Mouse (Mus musculus): ENCODE measurements at regions not wholly inside any gene's neighbourhood (a gene's known extent, or its start where the extent isn't known, plus 50 kb on each side); places are given as distances from the start of the nearest gene placed in this dataset.

GRCm38 (mm10) chr12:110214833-110215232, 64.0 kb upstream of the Dio3 start:
- Histone ChIP-seq H3K4me1 (ENCODE audit: control insufficient read depth, insufficient read depth, low read length) (no peaks in the 10 kb centered on the region), H3K27ac (ENCODE audit: control insufficient read depth, insufficient read depth, low read depth, low read length) (no peak overlapping the region), H3K4me3 (ENCODE audit: control insufficient read depth, low read depth, low read length) (no peak overlapping the region), H3K27me3 (ENCODE audit: control insufficient read depth, insufficient read depth, low read length) (no peaks in the 10 kb centered on the region), H3K36me3 (ENCODE audit: control insufficient read depth, insufficient read depth, low read length) (no peaks in the 10 kb centered on the region)
- TF ChIP-seq CTCF (IDR thresholded peaks at IDR 0.05; ENCODE audit: control insufficient read depth, insufficient read depth, insufficient replicate concordance, low read depth, low read length) (no peak), POLR2A (IDR thresholded peaks at IDR 0.05; ENCODE audit: control insufficient read depth, low read depth, low read length) (no peak)

DNA sequence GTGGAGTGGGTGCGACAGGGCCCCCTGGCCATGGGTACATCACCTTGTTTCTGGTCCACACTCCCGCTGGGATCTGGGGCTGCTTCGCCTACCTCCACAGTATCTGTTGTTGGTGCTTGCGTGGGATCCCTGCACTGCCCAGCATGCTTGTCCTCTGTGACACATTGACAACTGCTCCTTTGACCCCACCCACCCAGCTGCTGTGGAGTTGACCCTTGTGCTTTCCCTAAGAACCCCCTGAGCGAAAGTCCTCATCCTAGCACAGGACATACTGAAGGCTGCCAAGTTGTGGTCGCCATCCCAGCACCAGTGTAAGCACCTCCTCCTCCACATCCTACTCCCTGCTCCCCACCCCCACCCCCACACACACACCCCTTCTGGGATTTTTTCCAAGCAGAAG, 63.6 kb upstream of the Dio3 start:
- Histone ChIP-seq H3K4me1 (ENCODE audit: control insufficient read depth, insufficient read depth, low read length) (no peaks in the 10 kb centered on the region), H3K27me3 (ENCODE audit: control insufficient read depth, insufficient read depth, low read length) (no peaks in the 10 kb centered on the region), H3K4me3 (ENCODE audit: control insufficient read depth, low read depth, low read length) (no peak overlapping the region), H3K36me3 (ENCODE audit: control insufficient read depth, insufficient read depth, low read length) (no peaks in the 10 kb centered on the region), H3K27ac (ENCODE audit: control insufficient read depth, insufficient read depth, low read depth, low read length) (no peak overlapping the region)
- TF ChIP-seq POLR2A (IDR thresholded peaks at IDR 0.05; ENCODE audit: control insufficient read depth, low read depth, low read length) = no peak
- TF ChIP-seq CTCF (IDR thresholded peaks at IDR 0.05; ENCODE audit: control insufficient read depth, insufficient read depth, insufficient replicate concordance, low read depth, low read length) = no peak

DNA sequence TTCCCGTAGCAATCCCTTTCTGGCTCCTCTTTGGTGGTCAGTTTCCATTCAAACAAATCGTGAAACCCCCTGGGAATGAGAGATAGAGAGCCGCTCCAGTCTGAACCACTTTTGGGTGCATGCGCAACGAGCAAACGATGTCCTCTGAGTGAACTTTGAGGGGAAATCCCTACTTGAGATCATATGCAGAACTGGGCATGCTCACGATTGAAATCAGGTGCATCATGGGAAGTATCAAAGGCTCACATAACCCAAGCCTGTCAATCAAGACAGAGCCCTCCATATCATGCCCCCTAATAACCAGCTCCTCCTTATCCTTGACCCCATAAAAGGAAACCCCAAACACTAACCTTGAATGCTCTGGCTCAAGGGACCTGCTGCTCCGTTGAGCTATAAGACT, 59.1 kb upstream of the Dio3 start:
- TF ChIP-seq POLR2A (IDR thresholded peaks at IDR 0.05; ENCODE audit: control insufficient read depth, low read depth, low read length) (no peak), CTCF (IDR thresholded peaks at IDR 0.05; ENCODE audit: control insufficient read depth, insufficient read depth, insufficient replicate concordance, low read depth, low read length) (no peak)
- Histone ChIP-seq H3K4me3 (ENCODE audit: control insufficient read depth, low read depth, low read length) (no peak overlapping the region), H3K27ac (ENCODE audit: control insufficient read depth, insufficient read depth, low read depth, low read length) (no peak overlapping the region), H3K27me3 (ENCODE audit: control insufficient read depth, insufficient read depth, low read length) (no peaks in the 10 kb centered on the region), H3K36me3 (ENCODE audit: control insufficient read depth, insufficient read depth, low read length) (no peaks in the 10 kb centered on the region), H3K4me1 (ENCODE audit: control insufficient read depth, insufficient read depth, low read length) (no peaks in the 10 kb centered on the region)

DNA sequence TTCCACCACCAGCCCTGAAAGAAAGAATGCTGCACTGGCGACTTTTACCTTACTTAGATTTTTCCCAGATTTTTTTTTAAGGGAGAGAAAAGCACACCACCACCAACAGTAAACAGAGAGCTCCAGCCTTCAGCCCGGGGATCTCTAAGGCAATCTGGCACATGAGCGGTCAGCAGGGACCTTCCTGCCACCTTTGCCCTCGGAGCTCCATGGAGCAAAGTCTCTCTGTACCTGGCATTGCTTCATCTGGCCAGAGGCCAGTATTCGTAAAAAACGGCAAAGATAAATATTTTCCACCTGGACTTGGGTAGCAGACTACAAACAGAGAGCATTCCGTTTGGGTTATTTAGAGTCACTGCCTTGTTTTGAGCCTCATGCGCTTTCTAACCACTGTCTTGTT, 58.4 kb upstream of the Dio3 start:
- Histone ChIP-seq H3K4me1 (ENCODE audit: control insufficient read depth, insufficient read depth, low read length) (no peaks in the 10 kb centered on the region), H3K36me3 (ENCODE audit: control insufficient read depth, insufficient read depth, low read length) (no peaks in the 10 kb centered on the region), H3K27ac (ENCODE audit: control insufficient read depth, insufficient read depth, low read depth, low read length) (peak overlapping the region; percentile 12; the same call in 1 of the 2 replicates), H3K27me3 (ENCODE audit: control insufficient read depth, insufficient read depth, low read length) (no peaks in the 10 kb centered on the region), H3K4me3 (ENCODE audit: control insufficient read depth, low read depth, low read length) (no peak overlapping the region)
- TF ChIP-seq POLR2A (IDR thresholded peaks at IDR 0.05; ENCODE audit: control insufficient read depth, low read depth, low read length) (no peak), CTCF (IDR thresholded peaks at IDR 0.05; ENCODE audit: control insufficient read depth, insufficient read depth, insufficient replicate concordance, low read depth, low read length) (no peak)

- Histone ChIP-seq H3K36me3 (ENCODE audit: control insufficient read depth, insufficient read depth, low read length) (no peaks in the 10 kb centered on the region), H3K4me3 (ENCODE audit: control insufficient read depth, low read depth, low read length) (no peak overlapping the region)
- no peak for TF ChIP-seq CTCF (IDR thresholded peaks at IDR 0.05; ENCODE audit: control insufficient read depth, insufficient read depth, insufficient replicate concordance, low read depth, low read length)
- TF ChIP-seq POLR2A (IDR thresholded peaks at IDR 0.05; ENCODE audit: control insufficient read depth, low read depth, low read length) = no peak
Measured at GRCm38 (mm10) chr12:110221184-110221583, 57.7 kb upstream of the Dio3 start.

DNA sequence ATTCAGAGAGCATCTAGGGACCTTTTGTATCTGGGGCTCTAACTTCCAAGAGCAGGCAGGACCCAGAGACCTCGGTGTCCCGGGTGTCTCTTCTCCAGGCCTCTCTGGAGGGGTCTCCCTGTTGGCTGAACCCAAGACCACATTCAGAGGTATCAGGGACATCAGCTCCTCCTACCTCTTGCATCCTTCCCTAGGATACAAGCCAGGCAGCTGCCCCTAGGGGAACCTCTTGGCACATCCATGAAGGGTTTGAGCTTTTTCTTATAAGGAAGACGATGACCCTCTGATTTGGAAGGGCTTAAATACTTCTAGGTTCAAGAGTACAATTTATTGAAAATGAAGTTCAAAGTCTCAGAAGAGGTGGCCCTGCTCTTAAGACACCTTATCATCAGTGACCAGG, 57.2 kb upstream of the Dio3 start:
- no peak overlapping the region for H3K4me3 ChIP-seq (ENCODE audit: control insufficient read depth, low read depth, low read length)
- no peaks in the 10 kb centered on the region for H3K36me3 ChIP-seq (ENCODE audit: control insufficient read depth, insufficient read depth, low read length)
- no peak overlapping the region for H3K27ac ChIP-seq (ENCODE audit: control insufficient read depth, insufficient read depth, low read depth, low read length)
- no peaks in the 10 kb centered on the region for H3K4me1 ChIP-seq (ENCODE audit: control insufficient read depth, insufficient read depth, low read length)
- H3K27me3 ChIP-seq (ENCODE audit: control insufficient read depth, insufficient read depth, low read length) = no peaks in the 10 kb centered on the region
- TF ChIP-seq POLR2A (IDR thresholded peaks at IDR 0.05; ENCODE audit: control insufficient read depth, low read depth, low read length) (no peak), CTCF (IDR thresholded peaks at IDR 0.05; ENCODE audit: control insufficient read depth, insufficient read depth, insufficient replicate concordance, low read depth, low read length) (no peak)

More at GRCm38 (mm10) chr12:110221184-110221583, 57.7 kb upstream of the Dio3 start:
- Histone ChIP-seq H3K27ac (ENCODE audit: control insufficient read depth, insufficient read depth, low read depth, low read length) (no peak overlapping the region), H3K27me3 (ENCODE audit: control insufficient read depth, insufficient read depth, low read length) (no peaks in the 10 kb centered on the region), H3K4me1 (ENCODE audit: control insufficient read depth, insufficient read depth, low read length) (no peaks in the 10 kb centered on the region)

DNA sequence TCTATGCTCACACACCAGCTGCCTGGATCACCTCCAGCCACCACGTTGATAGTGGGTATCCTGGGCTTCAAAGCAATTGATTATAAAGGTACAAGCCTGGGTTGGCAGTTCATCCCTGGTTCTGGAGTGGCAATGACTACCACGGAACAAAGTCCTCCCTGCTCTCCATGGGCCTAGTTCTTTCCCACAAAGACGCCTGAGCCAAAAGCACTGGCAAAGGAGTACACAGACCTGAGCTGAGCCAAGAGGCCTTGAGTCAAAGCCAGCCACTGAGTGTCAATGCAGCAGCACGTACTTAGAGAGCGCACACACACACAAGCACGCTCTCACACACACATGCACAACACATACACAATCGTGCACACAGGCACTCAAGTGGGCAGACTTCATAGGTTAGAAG, 54.6 kb upstream of the Dio3 start:
- Histone ChIP-seq H3K4me1 (ENCODE audit: control insufficient read depth, insufficient read depth, low read length) (no peaks in the 10 kb centered on the region), H3K27me3 (ENCODE audit: control insufficient read depth, insufficient read depth, low read length) (no peaks in the 10 kb centered on the region), H3K27ac (ENCODE audit: control insufficient read depth, insufficient read depth, low read depth, low read length) (no peak overlapping the region), H3K4me3 (ENCODE audit: control insufficient read depth, low read depth, low read length) (no peak overlapping the region), H3K36me3 (ENCODE audit: control insufficient read depth, insufficient read depth, low read length) (no peaks in the 10 kb centered on the region)
- no peak for TF ChIP-seq CTCF (IDR thresholded peaks at IDR 0.05; ENCODE audit: control insufficient read depth, insufficient read depth, insufficient replicate concordance, low read depth, low read length)
- TF ChIP-seq POLR2A (IDR thresholded peaks at IDR 0.05; ENCODE audit: control insufficient read depth, low read depth, low read length) = no peak

DNA sequence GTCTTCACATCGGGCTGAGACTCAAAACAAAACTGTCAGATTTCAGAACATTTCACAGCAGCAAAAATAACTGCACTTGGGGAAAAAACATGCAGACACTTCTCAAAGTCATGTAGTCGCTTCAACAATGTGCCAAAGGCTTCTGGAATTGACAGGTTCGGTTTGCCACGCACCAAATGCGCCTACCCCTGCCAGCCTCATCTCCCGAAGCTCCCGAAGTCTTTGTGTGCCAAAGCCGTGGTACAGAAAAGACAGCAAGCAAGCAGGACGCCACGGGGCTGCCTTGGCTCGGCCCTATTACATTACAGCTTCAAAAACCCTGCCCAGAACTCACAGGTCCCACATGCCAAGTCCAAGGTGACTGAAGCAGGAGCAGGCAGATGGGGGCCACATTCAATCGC, 50.9 kb upstream of the Dio3 start:
- TF ChIP-seq POLR2A (IDR thresholded peaks at IDR 0.05; ENCODE audit: control insufficient read depth, low read depth, low read length) (no peak), CTCF (IDR thresholded peaks at IDR 0.05; ENCODE audit: control insufficient read depth, insufficient read depth, insufficient replicate concordance, low read depth, low read length) (no peak)
- no peaks in the 10 kb centered on the region for H3K4me1 ChIP-seq (ENCODE audit: control insufficient read depth, insufficient read depth, low read length)
- H3K27me3 ChIP-seq (ENCODE audit: control insufficient read depth, insufficient read depth, low read length) = no peaks in the 10 kb centered on the region
- H3K4me3 ChIP-seq (ENCODE audit: control insufficient read depth, low read depth, low read length) = no peak overlapping the region
- H3K27ac ChIP-seq (ENCODE audit: control insufficient read depth, insufficient read depth, low read depth, low read length) = no peak overlapping the region
- H3K36me3 ChIP-seq (ENCODE audit: control insufficient read depth, insufficient read depth, low read length) = no peaks in the 10 kb centered on the region
